Mouse (Mus musculus) kidney, adult 9 months (tissue): ENCODE data around the gene Ttc21a.

Source experiments
- DNase-seq: peaks from one replicate; pipeline ENCODE4 v3.0.0; 2022

Gene Ttc21a

GRCm38 (mm10) chr9:119976704-119977556 is 39.5 kb downstream of the Ttc21a start:
- DNase-seq: no peak

- DNase-seq: no peak
Measured at GRCm38 (mm10) chr9:119977557-119978060, 40.2 kb downstream of the Ttc21a start.

GRCm38 (mm10) chr9:119978151-119978810 is 40.9 kb downstream of the Ttc21a start:
- no peak for DNase-seq

- DNase-seq: no peak
Measured at GRCm38 (mm10) chr9:119978811-119979441, 41.5 kb downstream of the Ttc21a start.

GRCm38 (mm10) chr9:119979749-119980148 is 42.3 kb downstream of the Ttc21a start:
- DNase-seq: no peak

- peak; percentile 64 for DNase-seq
Measured at GRCm38 (mm10) chr9:119980770-119981182, 43.4 kb downstream of the Ttc21a start.

- DNase-seq: peak; percentile 86
Measured at GRCm38 (mm10) chr9:119981183-119982179, 44.1 kb downstream of the Ttc21a start.

- peak; percentile 82 for DNase-seq
Measured at GRCm38 (mm10) chr9:119982241-119982811, 44.9 kb downstream of the Ttc21a start.

GRCm38 (mm10) chr9:119982956-119983551 is 45.6 kb downstream of the Ttc21a start:
- DNase-seq: peak; percentile 68

GRCm38 (mm10) chr9:119983585-119984535 is 46.5 kb downstream of the Ttc21a start:
- DNase-seq: peak; percentile 92

- DNase-seq: no peak
Measured at GRCm38 (mm10) chr9:119984536-119985011, 47.2 kb downstream of the Ttc21a start, which contains the start of gene Csrnp1. Gene Csrnp1 (minus strand): TSS chr9:119984658.

- DNase-seq: no peak
Measured at GRCm38 (mm10) chr9:119985881-119986574, 48.6 kb downstream of the Ttc21a start.

- DNase-seq: no peak
Measured at GRCm38 (mm10) chr9:119988304-119988703, 50.9 kb downstream of the Ttc21a start.

GRCm38 (mm10) chr9:119991310-119991709 is 53.9 kb downstream of the Ttc21a start:
- no peak for DNase-seq

GRCm38 (mm10) chr9:119993092-119993844 is 55.9 kb downstream of the Ttc21a start:
- DNase-seq: no peak

- no peak for DNase-seq
Measured at GRCm38 (mm10) chr9:119994207-119994606, 56.8 kb downstream of the Ttc21a start.

GRCm38 (mm10) chr9:119996080-119996479 is 58.7 kb downstream of the Ttc21a start:
- DNase-seq: no peak

GRCm38 (mm10) chr9:119998776-119999175 is 61.4 kb downstream of the Ttc21a start:
- no peak for DNase-seq
